Mouse (Mus musculus) adrenal gland, adult (tissue): ENCODE measurements around the gene Gm45623.

ENCODE experiments used
- DNase-seq, 2 experiments: peaks; one replicate each; pipeline ENCODE4 v3.0.0; 2022 to 2023; ENCODE audit warnings: low spot score in 1 of 2; ENCODE audit not compliant: inconsistent age in 2 of 2

Gm45623 gene

GRCm38 (mm10) chr13:56702469-56703221, 51.0 kb downstream of the Gm45623 start, which contains the start of gene Smad5:
Gene Smad5, plus strand, starts transcription at chr13:56703010.
- peak; percentile 92 to 97 for DNase-seq
